Mouse (Mus musculus) embryonic fibroblast, embryonic 13.5 days (primary cell): Measurements from ENCODE around the gene Nup98.

Source experiments
- CTCF ChIP-seq: IDR thresholded peaks from 2 replicates; pipeline ENCODE4 v1.5.1; 2011; ENCODE audit warnings: mild to moderate bottlenecking, control low read depth, low read length, moderate library complexity, borderline replicate concordance; ENCODE audit not compliant: insufficient read depth
- POLR2A ChIP-seq: IDR thresholded peaks from 2 replicates; pipeline ENCODE4 v1.6.1; 2011; ENCODE audit warnings: low read depth, mild to moderate bottlenecking, control low read depth, low read length, moderate library complexity

- TF ChIP-seq POLR2A (no peak), CTCF (no peak)
These were observed 77.6 kb downstream of the Nup98 start for GRCm38 (mm10) chr7:102132395-102132794.
